Mouse (Mus musculus) CH12.LX (cell line): Measurements from ENCODE around the gene Igfbp3. TPM values are rescaled to one million over a fixed set of nuclear protein-coding genes. Genes with fewer than 3 reads are reported as not detected.

Experiments
- DNase-seq: peaks from one replicate; pipeline ENCODE4 v3.0.0-alpha.2; 2013; ENCODE audit errors: extremely low read depth
- H3K27ac ChIP-seq: 2 replicates; pipeline ENCODE4 v1.5.1; 2012; ENCODE audit warnings: low read depth, mild to moderate bottlenecking, control low read depth, moderate library complexity; ENCODE audit not compliant: insufficient read depth
- H3K27me3 ChIP-seq: replicated peaks from 2 replicates; pipeline ENCODE3; 2012; ENCODE audit warnings: inconsistent platforms
- H3K36me3 ChIP-seq, 2 experiments: replicated peaks in 1 of 2; 2 replicates each; pipeline versions ENCODE3 to v1.6.1; 2012; ENCODE audit warnings: inconsistent platforms in 1 of 2, low read length in 1 of 2, mild to moderate bottlenecking in 1 of 2, mixed read lengths in 1 of 2, moderate library complexity in 1 of 2; ENCODE audit not compliant: control insufficient read depth in 1 of 2, insufficient read depth in 1 of 2
- H3K4me1 ChIP-seq, 2 experiments: 2 replicates each; pipeline ENCODE4 v1.6.1; 2012; ENCODE audit warnings: inconsistent platforms in 1 of 2, moderate library complexity in 1 of 2; ENCODE audit not compliant: insufficient read depth in 2 of 2, control insufficient read depth in 1 of 2
- H3K4me2 ChIP-seq: 2 replicates; pipeline ENCODE4 v1.6.1; 2012; ENCODE audit warnings: low read depth, mild to moderate bottlenecking, control low read depth; ENCODE audit not compliant: poor library complexity, insufficient read depth, severe bottlenecking
- H3K4me3 ChIP-seq, 3 experiments: fragments of 150-350 bp in 1 of 3; sonication (generic) in 1 of 3; replicated peaks in 1 of 3; 2 replicates each; pipeline versions ENCODE3 to v1.5.1; 2011 to 2012; ENCODE audit warnings: low read depth in 2 of 3, low read length in 2 of 3, mild to moderate bottlenecking in 2 of 3, moderate library complexity in 2 of 3, control low read depth in 1 of 3, improper control_type of control experiment in 1 of 3, inconsistent platforms in 1 of 3, mixed read lengths in 1 of 3; ENCODE audit not compliant: poor library complexity in 1 of 3
- H3K79me2 ChIP-seq: replicated peaks from 2 replicates; pipeline ENCODE4 v1.6.1; 2012; ENCODE audit warnings: mild to moderate bottlenecking, moderate library complexity; ENCODE audit not compliant: control insufficient read depth, poor library complexity, insufficient read depth, severe bottlenecking; ENCODE audit errors: extremely low read depth
- H3K9ac ChIP-seq: 2 replicates; pipeline ENCODE4 v1.6.1; 2012; ENCODE audit warnings: low read depth, mild to moderate bottlenecking, control low read depth, moderate library complexity; ENCODE audit not compliant: insufficient read depth
- H3K9me3 ChIP-seq: replicated peaks from 2 replicates; pipeline ENCODE3; 2012; ENCODE audit warnings: low read length, inconsistent platforms, mixed read lengths
- BHLHE40 ChIP-seq: IDR thresholded peaks from 2 replicates; pipeline ENCODE4 v1.6.1; 2011; ENCODE audit warnings: mild to moderate bottlenecking, low read depth, low read length, improper control_type of control experiment
- CHD1 ChIP-seq: IDR thresholded peaks from 2 replicates; pipeline ENCODE4 v1.6.1; 2012; ENCODE audit warnings: low read depth, low read length, improper control_type of control experiment, inconsistent platforms
- CHD2 ChIP-seq: IDR thresholded peaks from 2 replicates; pipeline ENCODE4 v1.6.1; 2011; ENCODE audit warnings: low read length, improper control_type of control experiment
- CTCF ChIP-seq, 2 experiments: IDR thresholded peaks in 1 of 2; conservative IDR thresholded peaks in 1 of 2; 2 replicates each; pipeline ENCODE4 v1.5.1; 2011 to 2012; ENCODE audit warnings: low read depth in 2 of 2, low read length in 2 of 2, improper control_type of control experiment in 1 of 2, inconsistent platforms in 1 of 2, mild to moderate bottlenecking in 1 of 2, moderate library complexity in 1 of 2
- E2F4 ChIP-seq: IDR thresholded peaks from 2 replicates; pipeline ENCODE4 v1.6.1; 2011; ENCODE audit warnings: low read depth, low read length, improper control_type of control experiment; ENCODE audit not compliant: insufficient replicate concordance
- ETS1 ChIP-seq: conservative IDR thresholded peaks from 2 replicates; pipeline ENCODE4 v1.6.1; 2012; ENCODE audit warnings: low read depth, mild to moderate bottlenecking, inconsistent platforms, low read length, improper control_type of control experiment, moderate library complexity
- JUN ChIP-seq: IDR thresholded peaks from 2 replicates; pipeline ENCODE4 v1.6.1; 2011; ENCODE audit warnings: low read depth, mild to moderate bottlenecking, low read length, improper control_type of control experiment, moderate library complexity; ENCODE audit not compliant: insufficient read depth
- JUND ChIP-seq: conservative IDR thresholded peaks from 2 replicates; pipeline ENCODE4 v1.6.1; 2011; ENCODE audit warnings: low read depth, low read length, improper control_type of control experiment
- MAX ChIP-seq: IDR thresholded peaks from 2 replicates; pipeline ENCODE4 v1.6.1; 2011; ENCODE audit warnings: low read length, improper control_type of control experiment
- MEF2A ChIP-seq: IDR thresholded peaks from 2 replicates; pipeline ENCODE4 v1.6.1; 2014; ENCODE audit warnings: low read depth, mild to moderate bottlenecking, inconsistent platforms, low read length, improper control_type of control experiment, borderline replicate concordance
- MXI1 ChIP-seq: IDR thresholded peaks from 2 replicates; pipeline ENCODE4 v1.6.1; 2011; ENCODE audit warnings: mild to moderate bottlenecking, low read depth, low read length, improper control_type of control experiment
- PAX5 ChIP-seq: IDR thresholded peaks from 2 replicates; pipeline ENCODE4 v1.6.1; 2012; ENCODE audit warnings: low read length, inconsistent platforms, mixed read lengths
- RAD21 ChIP-seq: IDR thresholded peaks from 2 replicates; pipeline ENCODE4 v1.6.1; 2011; ENCODE audit warnings: low read depth, mild to moderate bottlenecking, low read length, improper control_type of control experiment, moderate library complexity
- SIN3A ChIP-seq: IDR thresholded peaks from 2 replicates; pipeline ENCODE4 v1.6.1; 2012; ENCODE audit warnings: low read length, improper control_type of control experiment, inconsistent platforms
- SMC3 ChIP-seq: IDR thresholded peaks from 2 replicates; pipeline ENCODE4 v1.6.1; 2011; ENCODE audit warnings: low read depth, low read length, improper control_type of control experiment
- TCF12 ChIP-seq: IDR thresholded peaks from 2 replicates; pipeline ENCODE4 v1.6.1; 2014; ENCODE audit warnings: low read depth, mild to moderate bottlenecking, inconsistent platforms, low read length, improper control_type of control experiment
- USF1 ChIP-seq: IDR thresholded peaks from 2 replicates; pipeline ENCODE4 v1.6.1; 2014; ENCODE audit warnings: low read depth, mild to moderate bottlenecking, inconsistent platforms, low read length, improper control_type of control experiment
- USF2 ChIP-seq: conservative IDR thresholded peaks from 2 replicates; pipeline ENCODE4 v1.6.1; 2011; ENCODE audit warnings: low read depth, low read length, improper control_type of control experiment
- ZKSCAN1 ChIP-seq: IDR thresholded peaks from 2 replicates; pipeline ENCODE4 v1.6.1; 2012; ENCODE audit warnings: low read depth, inconsistent platforms, low read length, improper control_type of control experiment, borderline replicate concordance
- ZMIZ1 ChIP-seq: IDR thresholded peaks from 2 replicates; pipeline ENCODE4 v1.6.1; 2012; ENCODE audit warnings: low read depth, mild to moderate bottlenecking, inconsistent platforms, low read length, improper control_type of control experiment
- ZNF384 ChIP-seq: IDR thresholded peaks from 2 replicates; pipeline ENCODE4 v1.6.1; 2012; ENCODE audit warnings: low read depth, low read length, improper control_type of control experiment, inconsistent platforms
- dilution Hi-C: fragments of 300-500 bp; cut with MboI; formaldehyde crosslinking; loops from 2 replicates; pipeline ENCODE4 v1.14.3; 2020; ENCODE audit warnings: low sequenced_read_pairs; ENCODE audit not compliant: extremely low pct_unique_long_range_greater_than_20kb, extremely low pct_ligation_motif_present
- in situ Hi-C: fragments of 300-500 bp; cut with MboI; formaldehyde crosslinking; loops from 3 replicates; pipeline ENCODE4 v1.14.3; 2019; ENCODE audit warnings: low sequenced_read_pairs, low pct_ligation_motif_present, low pct_unique_long_range_greater_than_20kb, mixed read lengths
- polyA plus RNA-seq: library from polyadenylated mRNA; unstranded; fragments of >175 nt; gene quantifications from 2 replicates; pipeline ENCODE4 v1.2.1, GENCODE M21; 2012; ENCODE audit warnings: low read depth; ENCODE audit not compliant: insufficient read length
- total RNA-seq, 2 experiments: library from RNA; depleted of rRNA; stranded (reverse); fragments of 300-350 nt in 1 of 2; fragments of >200 nt in 1 of 2; gene quantifications; 2 replicates each; pipeline ENCODE4 v1.2.3; 2012 to 2014

Igfbp3 gene
- total and polyA plus RNA-seq, 3 experiments: not detected

- dilution Hi-C loops (no loop called here), in situ Hi-C loops (no loop called here)
Measured at GRCm38 (mm10) chr11:7179276-7179675, 34.4 kb downstream of the Igfbp3 start.

GRCm38 (mm10) chr11:7178724-7179123 is 35.0 kb downstream of the Igfbp3 start:
- Histone ChIP-seq H3K27me3 (peaks cover 45% of the 10 kb centered on the region), H3K27ac (no peak overlapping the region)
- dilution Hi-C loops: no loop called here

More at GRCm38 (mm10) chr11:7179276-7179675, 34.4 kb downstream of the Igfbp3 start:
- H3K9me3 ChIP-seq: peaks cover 27% of the 10 kb centered on the region
- no peaks in the 10 kb centered on the region for H3K79me2 ChIP-seq
- H3K27me3 ChIP-seq: peaks cover 44% of the 10 kb centered on the region
- no peak overlapping the region for H3K27ac ChIP-seq
- H3K4me2 ChIP-seq: no peak overlapping the region
- H3K4me3 ChIP-seq: no peak overlapping the region
- DNase-seq: no peak
- H3K4me1 ChIP-seq: no peaks in the 10 kb centered on the region
- H3K9ac ChIP-seq: no peak overlapping the region
- H3K36me3 ChIP-seq: no peaks in the 10 kb centered on the region
- no peak for TF ChIP-seq E2F4
- TF ChIP-seq PAX5: no peak
- TF ChIP-seq RAD21: no peak
- TF ChIP-seq ZKSCAN1: no peak
- no peak for TF ChIP-seq CTCF (conservative IDR thresholded peaks at IDR 0.05 in 1 of 2, IDR thresholded peaks at IDR 0.05 in 1 of 2; ENCODE audit: low read depth in 2 of 2, low read length in 2 of 2)
- TF ChIP-seq MXI1: no peak
- TF ChIP-seq SMC3: no peak
- TF ChIP-seq MAX: no peak
- TF ChIP-seq TCF12: no peak
- TF ChIP-seq CHD2: no peak
- TF ChIP-seq USF1: no peak
- TF ChIP-seq CHD1: no peak
- TF ChIP-seq JUND: no peak
- TF ChIP-seq SIN3A: no peak
- TF ChIP-seq ETS1: no peak
- TF ChIP-seq USF2: no peak
- TF ChIP-seq ZMIZ1: no peak
- TF ChIP-seq MEF2A: no peak
- no peak for TF ChIP-seq ZNF384
- TF ChIP-seq BHLHE40: no peak

More at GRCm38 (mm10) chr11:7178724-7179123, 35.0 kb downstream of the Igfbp3 start:
- DNase-seq: no peak
- H3K9me3 ChIP-seq: peaks cover 22% of the 10 kb centered on the region
- in situ Hi-C loops: no loop called here
- H3K4me3 ChIP-seq: no peak overlapping the region
- TF ChIP-seq PAX5 (no peak), JUN (no peak), JUND (no peak), ZMIZ1 (no peak), RAD21 (no peak)
- H3K79me2 ChIP-seq: no peaks in the 10 kb centered on the region
- H3K4me1 ChIP-seq: no peaks in the 10 kb centered on the region
- no peaks in the 10 kb centered on the region for H3K36me3 ChIP-seq
- no peak overlapping the region for H3K9ac ChIP-seq
- H3K4me2 ChIP-seq: no peak overlapping the region
